Mouse (Mus musculus) WW6 (cell line): Measurements from ENCODE around the gene Tpm3-rs7.
"Not testable (repeated sequence)": the region's sequence is repeated elsewhere in the genome, so short reads cannot be mapped to it uniquely, and the experiment has no call there.

Source experiments
- DNase-seq: peaks from one replicate; pipeline ENCODE4 v3.0.0-alpha.2; 2013; ENCODE audit warnings: low read depth, low spot score

Gene Tpm3-rs7

GRCm38 (mm10) chr14:113314499-113314898 lies at the start of gene Tpm3-rs7:
Gene Tpm3-rs7, plus strand, starts transcription at chr14:113314608.
- DNase-seq, result not testable (repeated sequence)

- DNase-seq, result no peak
Measured at GRCm38 (mm10) chr14:113317023-113317422, 2.6 kb downstream of the Tpm3-rs7 start.

- DNase-seq, result no peak
Measured at GRCm38 (mm10) chr14:113363361-113363760, 49.0 kb downstream of the Tpm3-rs7 start.
